Mouse (Mus musculus): Measurements from ENCODE around the gene Kcnh1. TPM values are rescaled to one million over a fixed set of nuclear protein-coding genes. Genes with fewer than 3 reads are reported as not detected.

The Kcnh1 gene
- polyA plus RNA-seq, 1 experiment from 2014 or later, result 0.88 TPM

Other genes with a start within 250 kb of the Kcnh1 start
- 2.4 and 2.7 TPM in 2 replicates for gene Rd3, start 213.4 kb upstream of the Kcnh1 start, polyA plus RNA-seq (2014; fragmentation: Nextera tagmentation; extraction: Ambion mirVana)
- gene Traf5, start 98.2 kb upstream of the Kcnh1 start, polyA plus RNA-seq (2014; fragmentation: Nextera tagmentation; extraction: Ambion mirVana), result 2.5 and 3.3 TPM in 2 replicates
- gene Rcor3, start 52.7 kb upstream of the Kcnh1 start, polyA plus RNA-seq (2014; fragmentation: Nextera tagmentation; extraction: Ambion mirVana), result 20.1 and 25.1 TPM in 2 replicates

All from forebrain, embryonic 14.5 days (tissue).